Mouse (Mus musculus): ENCODE data around the gene Rhox11. TPM values are rescaled to one million over a fixed set of nuclear protein-coding genes. Genes with fewer than 3 reads are reported as not detected.

The Rhox11 gene
- not detected in 2 replicates for polyA plus RNA-seq (2012; rRNA removed; ENCODE audit: low replicate concordance)

DNA sequence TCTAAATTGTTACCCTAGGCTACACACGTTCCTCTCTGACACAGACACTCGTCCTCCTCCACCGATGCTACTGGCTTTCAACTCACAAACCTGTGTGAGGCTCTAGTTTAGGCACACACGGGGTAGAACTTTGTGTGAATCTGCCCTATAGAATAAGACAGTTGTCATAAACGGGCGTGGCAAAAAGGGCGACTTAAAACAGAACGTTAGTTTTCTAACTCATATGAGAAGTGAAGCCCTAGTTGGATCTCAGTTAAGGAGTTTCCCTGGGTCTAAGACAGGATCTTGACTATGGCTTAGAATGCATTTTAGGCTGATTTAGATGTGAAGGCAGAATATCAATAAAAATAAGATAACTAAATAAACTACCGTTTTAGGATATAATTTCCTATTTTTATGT lies at the start of gene Rhox11:
TSS of gene Rhox11 (minus strand) at position 101 of the 400 bp plus-strand sequence.

DNA sequence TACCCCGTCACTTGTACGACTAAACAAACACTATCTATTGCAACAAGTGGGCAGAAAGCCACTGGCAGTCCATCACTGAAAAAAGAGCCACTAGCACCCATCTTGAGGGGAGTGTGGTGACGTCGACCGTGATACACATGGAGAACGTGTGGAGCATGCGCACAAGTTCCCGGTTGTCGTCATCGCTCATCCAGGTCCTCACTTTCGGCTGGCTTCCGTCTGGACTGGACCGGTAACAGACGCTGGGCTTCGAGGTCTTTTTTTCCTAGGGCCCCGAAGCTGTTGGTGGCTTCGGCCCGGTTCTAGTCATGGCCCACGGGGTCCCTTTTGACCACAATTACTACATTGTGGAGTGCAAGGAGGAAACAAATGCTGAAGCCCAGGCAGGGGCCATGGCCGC lies 36.0 kb upstream of the Rhox11 start, which contains the start of gene Rhox13:
TSS of gene Rhox13 (plus strand) at position 238 of the 400 bp plus-strand sequence.

GRCm38 (mm10) chrX:38110807-38111206 lies 25.9 kb upstream of the Rhox11 start, which contains the start of gene Rhox12:
Gene Rhox12, minus strand, starts transcription at chrX:38110907.

DNA sequence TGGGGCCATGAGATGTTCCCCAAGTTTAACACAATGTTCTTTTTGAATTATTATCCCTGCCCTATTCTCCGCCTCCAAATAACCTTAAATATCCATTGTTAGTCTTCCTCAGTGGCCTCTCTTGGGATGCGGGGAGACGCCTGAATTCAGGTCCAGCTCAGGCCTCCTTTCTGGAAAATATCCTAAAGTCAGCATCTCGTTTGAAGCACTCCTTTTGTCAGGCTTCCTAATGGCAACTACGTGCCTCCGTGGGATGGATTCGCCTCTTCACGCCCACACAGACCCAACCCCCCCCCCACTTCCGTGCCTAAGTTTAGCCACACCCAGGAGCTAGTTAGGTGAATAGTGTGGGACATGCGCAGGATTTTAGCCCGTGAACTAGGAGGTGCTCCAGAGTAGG lies 18.8 kb downstream of the Rhox11 start, which contains the start of gene Rhox10:
TSS of gene Rhox10 (plus strand) at position 301 of the 400 bp plus-strand sequence.

GRCm38 (mm10) chrX:38043014-38043413 lies 41.9 kb downstream of the Rhox11 start, which contains the start of gene Btg1-ps2:
Gene Btg1-ps2, minus strand, starts transcription at chrX:38043114.

Other genes starting within 250 kb of the Rhox11 start
- not detected in 2 replicates for gene Rhox8, start 206.2 kb downstream of the Rhox11 start, polyA plus RNA-seq (2012; rRNA removed; ENCODE audit: low replicate concordance)
- gene Rhox7b, start 187.9 kb downstream of the Rhox11 start, polyA plus RNA-seq (2012; rRNA removed; ENCODE audit: low replicate concordance) = not detected in 2 replicates
- not detected in 2 replicates for gene Rhox9, start 183.4 kb downstream of the Rhox11 start, polyA plus RNA-seq (2012; rRNA removed; ENCODE audit: low replicate concordance)
- not detected in 2 replicates for gene Btg1-ps1, start 66.3 kb downstream of the Rhox11 start, polyA plus RNA-seq (2012; rRNA removed; ENCODE audit: low replicate concordance)
- not detected in 2 replicates for gene Btg1-ps2, start 42.0 kb downstream of the Rhox11 start, polyA plus RNA-seq (2012; rRNA removed; ENCODE audit: low replicate concordance)
- gene Rhox10, start 18.7 kb downstream of the Rhox11 start, polyA plus RNA-seq (2012; rRNA removed; ENCODE audit: low replicate concordance) = not detected in 2 replicates
- gene Rhox12, start 25.8 kb upstream of the Rhox11 start, polyA plus RNA-seq (2012; rRNA removed; ENCODE audit: low replicate concordance) = not detected in 2 replicates
- gene Rhox13, start 36.1 kb upstream of the Rhox11 start, polyA plus RNA-seq (2012; rRNA removed; ENCODE audit: low replicate concordance) = not detected in 2 replicates
- 0.41 and 0.42 TPM in 2 replicates for gene Zbtb33, start 104.7 kb upstream of the Rhox11 start, polyA plus RNA-seq (2012; rRNA removed; ENCODE audit: low replicate concordance)
- gene Tmem255a, start 167.3 kb upstream of the Rhox11 start, polyA plus RNA-seq (2012; rRNA removed; ENCODE audit: low replicate concordance) = 0.11 and 0.12 TPM in 2 replicates
- not detected in 2 replicates for gene Atp1b4, start 231.0 kb upstream of the Rhox11 start, polyA plus RNA-seq (2012; rRNA removed; ENCODE audit: low replicate concordance)